Mouse (Mus musculus): Measurements from ENCODE around the gene Olfr605. TPM values are rescaled to one million over a fixed set of nuclear protein-coding genes. Genes with fewer than 3 reads are reported as not detected.
"Not testable (repeated sequence)": the region's sequence is repeated elsewhere in the genome, so short reads cannot be mapped to it uniquely, and the experiment has no call there.

Gene Olfr605
- total RNA-seq (2021) = not detected
- polyA plus RNA-seq (2012; rRNA removed) = not detected in 2 replicates
- long read RNA-seq = 0 reads

DNA sequence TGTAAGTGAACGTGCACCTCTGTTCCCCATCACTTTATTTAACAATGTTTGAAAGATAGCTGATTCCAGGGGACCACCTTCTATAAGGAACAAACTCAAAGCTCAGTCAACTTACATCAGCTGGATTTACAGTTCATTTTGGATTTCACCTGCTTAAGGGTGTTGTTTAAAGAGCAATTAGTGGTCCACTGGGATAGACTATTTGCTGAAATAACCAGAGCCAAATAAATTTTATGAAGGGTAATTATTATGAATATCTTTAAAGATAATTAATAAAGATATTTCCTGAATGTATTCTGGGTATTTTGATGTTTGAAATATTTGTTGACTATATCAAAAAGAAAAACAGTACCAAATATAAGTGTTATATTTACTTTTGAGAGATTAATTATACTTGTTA is at the start of gene Olfr605:
Olfr605 (minus strand) TSS at position 101 of the 400 bp plus-strand sequence.
- Histone ChIP-seq H3K36me3 (ENCODE audit: control insufficient read depth, insufficient read depth, low read length) (no peaks in the 10 kb centered on the region), H3K27me3 (ENCODE audit: control insufficient read depth, insufficient read depth, low read length) (no peaks in the 10 kb centered on the region), H3K9ac (ENCODE audit: low read depth, low read length) (no peak within 1 kb of the TSS), H3K27ac (no peak within 1 kb of the TSS), H3K4me1 (ENCODE audit: control insufficient read depth, insufficient read depth, low read length) (no peaks in the 10 kb centered on the region), H3K4me3 (no peak within 1 kb of the TSS), H3K79me2 (replicated peaks; ENCODE audit: control insufficient read depth, insufficient read depth, low read length) (no peaks in the 10 kb centered on the region)
- intact Hi-C loops (cut with DNase I) = no loop called here
- 78% methylated on average over 1 of the region's 1 CpGs for WGBS
- TF ChIP-seq CTCF (IDR thresholded peaks at IDR 0.05) (no peak), POLR2A (IDR thresholded peaks at IDR 0.05; ENCODE audit: insufficient read depth, low read depth, low read length) (no peak), EP300 (IDR thresholded peaks at IDR 0.05; ENCODE audit: insufficient read depth, low read depth, low read length) (no peak)
- no peak for DNase-seq

DNA sequence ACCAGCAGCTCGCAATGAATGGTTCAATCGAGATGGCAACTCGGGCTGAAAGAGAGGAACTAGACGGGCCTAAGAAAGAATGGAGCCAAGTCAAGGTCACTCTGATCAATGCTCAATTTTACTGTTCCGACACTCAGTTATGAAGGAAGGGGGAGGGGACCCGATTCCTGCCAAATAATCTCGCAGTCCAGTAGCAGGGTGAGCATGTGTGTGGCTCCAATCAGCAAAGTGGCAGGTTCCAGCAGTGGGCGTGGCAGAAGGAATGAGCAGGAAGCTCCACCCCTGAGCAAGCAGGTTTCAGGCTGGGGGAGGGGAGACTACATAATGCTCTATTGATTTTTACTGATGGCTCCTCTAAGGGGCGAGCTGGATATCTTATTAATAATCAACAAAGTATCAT is 31.9 kb upstream of the Olfr605 start:
- H3K4me3 ChIP-seq; intact Hi-C loops (cut with DNase I); H3K4me1 ChIP-seq (ENCODE audit: control insufficient read depth, insufficient read depth, low read length); H3K36me3 ChIP-seq (ENCODE audit: control insufficient read depth, insufficient read depth, low read length); DNase-seq; H3K27ac ChIP-seq; H3K9ac ChIP-seq (ENCODE audit: low read depth, low read length); H3K27me3 ChIP-seq (ENCODE audit: control insufficient read depth, insufficient read depth, low read length); H3K79me2 ChIP-seq (replicated peaks; ENCODE audit: control insufficient read depth, insufficient read depth, low read length): not testable (repeated sequence)
- WGBS = 83% methylated on average over 9 of the region's 9 CpGs

GRCm38 (mm10) chr7:103469577-103469976 is 24.3 kb upstream of the Olfr605 start, which contains the start of gene Olfr608:
Gene Olfr608 (plus strand): TSS chr7:103469877.
- no peak within 1 kb of the TSS for H3K9ac ChIP-seq (ENCODE audit: low read depth, low read length)
- no peaks in the 10 kb centered on the region for H3K27me3 ChIP-seq (ENCODE audit: control insufficient read depth, insufficient read depth, low read length)
- no peaks in the 10 kb centered on the region for H3K36me3 ChIP-seq (ENCODE audit: control insufficient read depth, insufficient read depth, low read length)
- H3K79me2 ChIP-seq (replicated peaks; ENCODE audit: control insufficient read depth, insufficient read depth, low read length) = no peaks in the 10 kb centered on the region
- TF ChIP-seq EP300 (IDR thresholded peaks at IDR 0.05; ENCODE audit: insufficient read depth, low read depth, low read length) (no peak), CTCF (IDR thresholded peaks at IDR 0.05) (no peak), POLR2A (IDR thresholded peaks at IDR 0.05; ENCODE audit: insufficient read depth, low read depth, low read length) (no peak)
- no peak within 1 kb of the TSS for H3K4me3 ChIP-seq
- no peak within 1 kb of the TSS for H3K27ac ChIP-seq
- DNase-seq = no peak
- no peaks in the 10 kb centered on the region for H3K4me1 ChIP-seq (ENCODE audit: control insufficient read depth, insufficient read depth, low read length)
- intact Hi-C loops (cut with DNase I) = no loop called here

DNA sequence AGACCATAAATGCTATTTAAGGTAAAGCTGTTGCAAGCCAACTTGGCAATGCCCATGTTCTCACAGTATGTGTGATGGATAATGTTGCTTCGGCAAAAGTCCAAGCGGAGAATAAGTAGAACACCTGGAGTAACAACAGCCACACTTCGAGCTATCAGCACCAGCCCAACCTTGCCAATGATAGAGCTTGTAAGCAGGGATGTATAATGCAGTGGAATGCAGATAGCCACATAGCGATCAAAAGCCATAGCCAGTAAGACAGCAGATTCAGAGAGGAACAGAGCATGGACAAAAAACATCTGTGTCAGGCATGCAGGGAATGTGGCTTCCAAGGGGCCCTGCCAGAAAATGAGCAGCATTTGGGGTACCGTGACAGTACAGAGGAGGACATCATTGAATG is 15.4 kb upstream of the Olfr605 start:
- WGBS = 59% methylated on average over 5 of the region's 5 CpGs
- TF ChIP-seq CTCF (IDR thresholded peaks at IDR 0.05) = no peak
- no peak for TF ChIP-seq POLR2A (IDR thresholded peaks at IDR 0.05; ENCODE audit: insufficient read depth, low read depth, low read length)
- TF ChIP-seq EP300 (IDR thresholded peaks at IDR 0.05; ENCODE audit: insufficient read depth, low read depth, low read length) = no peak
- Histone ChIP-seq H3K27me3 (ENCODE audit: control insufficient read depth, insufficient read depth, low read length) (no peaks in the 10 kb centered on the region), H3K4me3 (no peak overlapping the region), H3K36me3 (ENCODE audit: control insufficient read depth, insufficient read depth, low read length) (no peaks in the 10 kb centered on the region), H3K79me2 (replicated peaks; ENCODE audit: control insufficient read depth, insufficient read depth, low read length) (no peaks in the 10 kb centered on the region), H3K27ac (no peak overlapping the region), H3K4me1 (ENCODE audit: control insufficient read depth, insufficient read depth, low read length) (no peaks in the 10 kb centered on the region), H3K9ac (ENCODE audit: low read depth, low read length) (no peak overlapping the region)
- no peak for DNase-seq
- intact Hi-C loops (cut with DNase I) = no loop called here

DNA sequence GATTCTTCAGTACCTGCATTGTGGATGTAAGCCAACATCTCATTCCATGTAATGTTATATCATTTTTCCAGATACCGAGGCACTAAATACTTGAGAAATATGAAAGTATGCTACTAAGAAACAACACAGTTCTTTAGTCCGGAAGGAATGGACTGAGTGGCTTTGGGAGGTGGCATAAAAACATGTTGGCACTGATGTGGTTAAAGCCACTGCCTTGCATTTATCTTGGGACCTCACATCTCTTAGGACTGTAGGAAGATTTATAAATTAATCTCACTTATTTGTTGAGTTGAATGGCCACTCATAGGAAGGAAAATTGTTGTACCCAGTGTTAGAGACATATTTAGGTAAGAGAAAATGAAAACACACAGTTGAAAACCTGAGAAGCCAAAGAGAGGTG is 3.5 kb upstream of the Olfr605 start, which contains the start of gene Olfr606:
Olfr606 (plus strand) TSS at position 301 of the 400 bp plus-strand sequence.
- no peak within 1 kb of the TSS for H3K27ac ChIP-seq
- H3K36me3 ChIP-seq (ENCODE audit: control insufficient read depth, insufficient read depth, low read length) = no peaks in the 10 kb centered on the region
- H3K79me2 ChIP-seq (replicated peaks; ENCODE audit: control insufficient read depth, insufficient read depth, low read length) = no peaks in the 10 kb centered on the region
- H3K4me1 ChIP-seq (ENCODE audit: control insufficient read depth, insufficient read depth, low read length) = no peaks in the 10 kb centered on the region
- H3K9ac ChIP-seq (ENCODE audit: low read depth, low read length) = no peak within 1 kb of the TSS
- DNase-seq = no peak
- intact Hi-C loops (cut with DNase I) = no loop called here
- WGBS = 82% methylated on average over 2 of the region's 2 CpGs
- no peaks in the 10 kb centered on the region for H3K27me3 ChIP-seq (ENCODE audit: control insufficient read depth, insufficient read depth, low read length)
- TF ChIP-seq EP300 (IDR thresholded peaks at IDR 0.05; ENCODE audit: insufficient read depth, low read depth, low read length) (no peak), CTCF (IDR thresholded peaks at IDR 0.05) (no peak), POLR2A (IDR thresholded peaks at IDR 0.05; ENCODE audit: insufficient read depth, low read depth, low read length) (no peak)
- H3K4me3 ChIP-seq = no peak within 1 kb of the TSS

DNA sequence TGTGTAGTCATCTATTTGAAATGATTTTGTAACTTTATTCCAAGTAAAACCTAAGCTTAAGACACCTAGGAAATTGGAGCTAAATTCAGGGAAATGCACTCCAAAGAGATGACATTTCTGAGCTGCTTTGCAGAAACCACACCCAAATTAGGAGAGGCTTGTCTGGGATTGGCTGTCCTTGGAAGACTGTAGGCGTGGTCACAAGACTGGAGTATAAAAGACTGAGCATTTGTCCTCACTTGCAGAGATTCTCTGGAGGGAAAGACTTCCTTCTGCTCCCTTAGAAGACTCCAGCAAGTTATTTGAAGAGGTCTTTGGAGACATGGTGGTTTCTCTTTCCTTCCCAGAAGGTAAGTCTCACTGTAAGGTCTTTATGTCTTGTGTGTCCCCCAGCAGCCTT is 30.5 kb downstream of the Olfr605 start, which contains the start of gene Usp17lc:
Usp17lc (plus strand) TSS at position 301 of the 400 bp plus-strand sequence.
- H3K27me3 ChIP-seq (ENCODE audit: control insufficient read depth, insufficient read depth, low read length); intact Hi-C loops (cut with DNase I); H3K4me3 ChIP-seq; H3K4me1 ChIP-seq (ENCODE audit: control insufficient read depth, insufficient read depth, low read length); H3K36me3 ChIP-seq (ENCODE audit: control insufficient read depth, insufficient read depth, low read length); H3K79me2 ChIP-seq (replicated peaks; ENCODE audit: control insufficient read depth, insufficient read depth, low read length); DNase-seq; H3K9ac ChIP-seq (ENCODE audit: low read depth, low read length); H3K27ac ChIP-seq: not testable (repeated sequence)
- WGBS = 13% methylated on average over 1 of the region's 1 CpGs

GRCm38 (mm10) chr7:103406521-103407055 is 38.7 kb downstream of the Olfr605 start:
- H3K36me3 ChIP-seq (ENCODE audit: control insufficient read depth, insufficient read depth, low read length); H3K4me3 ChIP-seq; H3K27ac ChIP-seq; DNase-seq; H3K4me1 ChIP-seq (ENCODE audit: control insufficient read depth, insufficient read depth, low read length); H3K27me3 ChIP-seq (ENCODE audit: control insufficient read depth, insufficient read depth, low read length); intact Hi-C loops (cut with DNase I); H3K9ac ChIP-seq (ENCODE audit: low read depth, low read length); H3K79me2 ChIP-seq (replicated peaks; ENCODE audit: control insufficient read depth, insufficient read depth, low read length): not testable (repeated sequence)
- 63% methylated on average over 3 of the region's 3 CpGs for WGBS

All from heart, adult 2 months (tissue).